Mouse (Mus musculus): Measurements from ENCODE around the gene Opcml.

DNA sequence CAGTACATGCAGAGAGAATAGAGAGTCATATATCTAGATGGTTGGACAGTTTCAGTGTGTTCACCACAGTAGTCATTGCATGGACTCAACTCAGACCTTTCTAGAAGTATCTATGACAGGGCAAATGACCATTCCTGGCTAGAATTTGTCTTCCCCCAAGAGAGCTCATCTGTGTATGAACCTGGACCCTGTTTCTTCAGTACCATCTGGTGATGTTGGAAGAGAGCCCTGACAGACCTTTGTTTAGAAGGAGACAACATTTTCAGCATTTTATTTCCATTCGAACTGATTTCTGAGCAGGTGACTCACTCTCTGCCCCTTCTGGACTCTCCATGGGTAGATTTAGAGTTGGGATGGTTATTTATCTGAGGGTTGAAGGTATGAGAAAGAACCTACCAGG, 827.1 kb downstream of the Opcml start:
- no peak for TF ChIP-seq POLR2A (IDR thresholded peaks at IDR 0.05; ENCODE audit: low read depth, low read length)
- no peak for TF ChIP-seq CTCF (IDR thresholded peaks at IDR 0.05; ENCODE audit: extremely low read depth, insufficient read depth, insufficient read length, insufficient replicate concordance)

All from spleen, adult 2 months (tissue).